Mouse (Mus musculus): ENCODE data around the gene Timp3.

Timp3 gene

GRCm38 (mm10) chr10:86389357-86389756 lies 89.2 kb downstream of the Timp3 start:
- DNase-seq: no peak

- no peak for DNase-seq
These were observed 89.7 kb downstream of the Timp3 start for GRCm38 (mm10) chr10:86389913-86390312.

DNA sequence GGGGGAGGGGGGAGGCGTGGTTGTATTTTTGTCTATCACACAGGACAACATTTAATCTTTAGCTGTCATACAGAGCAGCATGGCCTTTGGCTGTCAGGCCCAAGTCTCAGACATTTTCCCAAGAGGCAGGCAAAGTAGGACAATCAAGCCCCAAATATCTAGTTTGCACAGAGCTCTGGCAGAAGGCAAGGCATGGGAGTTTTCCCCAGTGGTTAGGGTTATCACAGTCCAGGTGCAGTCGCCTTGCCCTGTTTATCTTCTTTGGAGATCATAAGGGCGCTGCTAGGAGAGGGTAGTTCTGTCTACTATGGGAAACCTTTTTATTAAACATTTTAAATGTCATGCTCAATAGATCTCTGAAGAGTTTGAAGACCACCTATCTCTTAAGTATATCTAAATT lies 92.2 kb downstream of the Timp3 start:
- DNase-seq: no peak

DNA sequence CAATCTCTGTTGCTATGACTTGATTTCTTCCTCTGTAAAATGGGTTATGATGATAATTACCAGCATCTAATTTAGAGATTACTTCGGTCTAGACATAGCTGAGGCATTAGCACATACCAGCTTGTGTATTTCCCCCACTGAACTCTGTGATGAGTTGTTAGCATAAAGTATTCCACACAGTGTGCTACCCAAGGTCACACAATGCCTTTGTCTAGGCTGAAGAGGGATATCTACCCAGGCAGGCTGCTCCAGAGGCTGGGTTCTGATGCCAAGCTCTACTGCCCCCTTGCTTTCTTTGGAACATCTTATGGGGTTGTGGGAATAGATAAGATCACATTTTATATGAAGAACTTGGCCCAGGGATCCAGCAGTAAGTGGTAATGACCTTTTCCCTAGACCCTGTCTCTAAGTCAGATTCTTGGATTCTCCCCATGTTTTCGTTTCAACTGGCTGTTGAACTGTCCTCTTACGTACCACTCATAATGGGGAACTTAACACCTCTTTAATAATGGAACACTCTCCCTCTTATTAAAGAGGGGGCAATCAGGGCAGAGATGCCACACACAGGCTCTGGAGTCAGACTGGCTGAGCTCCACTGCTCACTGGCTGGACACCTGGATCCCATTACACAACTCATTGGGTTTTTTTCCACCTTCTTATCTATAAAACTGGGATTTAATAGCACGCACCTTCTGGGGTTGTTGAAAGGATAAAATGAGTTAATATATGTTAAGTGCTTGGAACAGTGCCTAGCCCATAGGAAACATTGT lies 97.6 kb downstream of the Timp3 start:
- DNase-seq: no peak

GRCm38 (mm10) chr10:86398347-86398720 lies 98.2 kb downstream of the Timp3 start:
- DNase-seq: no peak

All from cerebellum, postnatal 14 days (tissue).